Mouse (Mus musculus) liver, embryonic 11.5 days (tissue): ENCODE measurements around the gene Olfr785. TPM values are rescaled to one million over a fixed set of nuclear protein-coding genes. Genes with fewer than 3 reads are reported as not detected.
"Not testable (repeated sequence)": the region's sequence is repeated elsewhere in the genome, so short reads cannot be mapped to it uniquely, and the experiment has no call there.

Source experiments
- ATAC-seq: fragments of 200-750 bp; cut with Nextera tagmentation; replicated peaks from 2 replicates; pipeline ENCODE4 v1.8.0; 2017; ENCODE audit warnings: moderate number of reproducible peaks, mild to moderate bottlenecking, moderate TSS enrichment, moderate library complexity; ENCODE audit not compliant: low FRiP score
- DNase-seq: peaks from one replicate; pipeline ENCODE4 v3.0.0-alpha.2; 2017; ENCODE audit warnings: low spot score
- H3K27ac ChIP-seq: fragments of 300-500 bp; sonication (generic); 2 replicates; pipeline ENCODE4 v1.5.1; 2014; ENCODE audit warnings: mild to moderate bottlenecking, low read depth, low read length, control low read depth
- H3K27me3 ChIP-seq: fragments of 300-500 bp; sonication (generic); replicated peaks from 2 replicates; pipeline ENCODE4 v1.6.1; 2014; ENCODE audit warnings: low read length, mixed read lengths; ENCODE audit not compliant: control insufficient read depth, insufficient read depth
- H3K36me3 ChIP-seq: fragments of 300-500 bp; sonication (generic); 2 replicates; pipeline ENCODE4 v1.6.1; 2014; ENCODE audit warnings: mild to moderate bottlenecking, low read length, moderate library complexity, mixed read lengths; ENCODE audit not compliant: control insufficient read depth, insufficient read depth
- H3K4me1 ChIP-seq: fragments of 300-500 bp; sonication (generic); replicated peaks from 2 replicates; pipeline ENCODE4 v1.6.1; 2014; ENCODE audit warnings: low read length, mixed read lengths; ENCODE audit not compliant: control insufficient read depth, insufficient read depth
- H3K4me2 ChIP-seq: fragments of 300-500 bp; sonication (generic); 2 replicates; pipeline ENCODE4 v1.6.1; 2014; ENCODE audit warnings: mild to moderate bottlenecking, control low read depth, moderate library complexity
- H3K4me3 ChIP-seq: fragments of 300-500 bp; sonication (generic); 2 replicates; pipeline ENCODE4 v1.5.1; 2014; ENCODE audit warnings: low read depth, low read length, control low read depth
- H3K9ac ChIP-seq: fragments of 300-500 bp; sonication (generic); 2 replicates; pipeline ENCODE4 v1.6.1; 2014; ENCODE audit warnings: low read depth, low read length, control low read depth
- H3K9me3 ChIP-seq: fragments of 300-500 bp; sonication (generic); 2 replicates; pipeline ENCODE4 v1.6.1; 2016; ENCODE audit warnings: low read length, inconsistent platforms, mixed read lengths; ENCODE audit not compliant: control insufficient read depth
- WGBS: fragments of 180-500 bp; shearing (Covaris S2); extraction: QIAGEN DNeasy Blood & Tissue Kit; methylation state at CpG from one replicate; pipeline ENCODE4 v1.1.7; 2014; 5-methylcytosine and 5-hydroxymethylcytosine counted together
- polyA plus RNA-seq: library from polyadenylated mRNA; unstranded; fragments of >200 nt; fragmentation: Nextera tagmentation; extraction: Ambion mirVana; gene quantifications from 2 replicates; pipeline ENCODE4 v1.2.1, GENCODE M21; 2014

Gene Olfr785
- not detected in 2 replicates for polyA plus RNA-seq

DNA sequence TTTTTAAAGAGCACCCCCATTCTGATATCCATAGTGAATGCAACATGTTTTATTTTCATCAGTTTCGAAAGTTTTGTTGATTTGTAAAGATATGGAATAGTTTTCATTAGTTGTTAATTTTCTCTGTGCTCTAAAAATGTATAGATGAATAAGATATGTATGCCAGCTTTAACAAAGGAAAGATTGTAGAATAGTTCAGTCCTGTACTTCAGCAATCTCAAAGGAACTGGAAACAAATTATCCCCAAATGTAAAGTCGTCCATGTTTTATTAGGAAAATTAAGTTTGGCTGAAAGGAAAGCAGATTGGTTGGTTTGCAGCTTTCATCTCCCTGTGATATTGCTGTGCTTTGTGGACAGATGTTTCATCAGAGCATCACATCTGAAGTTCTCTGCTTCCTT lies at the start of gene Olfr785:
Olfr785 (plus strand) TSS at position 301 of the 400 bp plus-strand sequence.
- Histone ChIP-seq H3K27me3 (no peaks in the 10 kb centered on the region), H3K9ac (no peak within 1 kb of the TSS), H3K36me3 (no peaks in the 10 kb centered on the region), H3K4me2 (no peak within 1 kb of the TSS), H3K9me3 (no peaks in the 10 kb centered on the region), H3K27ac (no peak within 1 kb of the TSS), H3K4me1 (no peaks in the 10 kb centered on the region), H3K4me3 (no peak within 1 kb of the TSS)
- WGBS, result 57% methylated on average over 2 of the region's 2 CpGs
- no peak for DNase-seq
- ATAC-seq, result no peak

- H3K4me2 ChIP-seq, H3K27ac ChIP-seq, H3K9me3 ChIP-seq, H3K4me3 ChIP-seq, H3K4me1 ChIP-seq, H3K27me3 ChIP-seq, H3K9ac ChIP-seq, ATAC-seq, DNase-seq, H3K36me3 ChIP-seq: not testable (repeated sequence)
- WGBS, result 82% methylated on average over 4 of the region's 4 CpGs
These were observed 48.7 kb upstream of the Olfr785 start for GRCm38 (mm10) chr10:129356496-129356895.

GRCm38 (mm10) chr10:129357307-129357706 lies 47.9 kb upstream of the Olfr785 start:
- H3K27me3 ChIP-seq, result no peaks in the 10 kb centered on the region
- WGBS, result 77% methylated on average over 5 of the region's 5 CpGs
- H3K4me3 ChIP-seq, result no peak overlapping the region
- H3K4me1 ChIP-seq, result no peaks in the 10 kb centered on the region
- no peak overlapping the region for H3K9ac ChIP-seq
- H3K9me3 ChIP-seq, result no peaks in the 10 kb centered on the region; the same call in 1 of the 2 replicates
- no peak for DNase-seq
- no peak overlapping the region for H3K27ac ChIP-seq
- H3K36me3 ChIP-seq, result no peaks in the 10 kb centered on the region
- no peak for ATAC-seq
- no peak overlapping the region for H3K4me2 ChIP-seq

DNA sequence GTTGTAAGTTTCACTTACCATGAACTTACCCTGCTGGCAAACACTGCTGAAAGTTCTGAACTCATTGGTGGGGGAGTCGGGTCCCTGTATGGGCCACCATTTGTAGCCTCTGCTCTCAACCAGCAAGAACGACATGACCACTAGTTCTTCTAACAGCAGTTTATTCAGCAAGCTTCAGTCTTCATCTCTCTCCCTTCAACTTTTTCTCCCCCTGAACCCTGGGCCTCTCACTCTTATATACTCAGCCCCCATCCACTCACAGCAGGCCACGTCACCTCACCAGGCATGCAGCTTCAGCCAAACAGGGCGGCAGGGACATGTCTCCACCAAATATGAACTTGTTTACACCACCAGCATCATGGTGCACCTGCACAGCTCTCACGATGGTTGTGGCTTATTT lies 31.2 kb upstream of the Olfr785 start:
- not testable (repeated sequence) for ATAC-seq, H3K4me3 ChIP-seq, H3K9ac ChIP-seq, H3K9me3 ChIP-seq, H3K4me1 ChIP-seq, H3K4me2 ChIP-seq, H3K27me3 ChIP-seq, H3K36me3 ChIP-seq, DNase-seq, H3K27ac ChIP-seq
- WGBS, result 90% methylated on average over 5 of the region's 5 CpGs

- Histone ChIP-seq H3K9ac (no peak within 1 kb of the TSS), H3K4me3 (no peak within 1 kb of the TSS), H3K4me1 (no peaks in the 10 kb centered on the region), H3K27me3 (no peaks in the 10 kb centered on the region), H3K36me3 (no peaks in the 10 kb centered on the region), H3K4me2 (no peak within 1 kb of the TSS), H3K9me3 (no peaks in the 10 kb centered on the region), H3K27ac (no peak within 1 kb of the TSS)
- no peak for DNase-seq
- ATAC-seq, result no peak
These were observed 21.4 kb upstream of the Olfr785 start, which contains the start of gene Olfr784 for GRCm38 (mm10) chr10:129383783-129384182. Olfr784 (plus strand) TSS chr10:129384083.

- WGBS, result 45% methylated on average over 5 of the region's 5 CpGs
- no peak overlapping the region for H3K9ac ChIP-seq
- H3K4me2 ChIP-seq, result no peak overlapping the region
- no peaks in the 10 kb centered on the region for H3K9me3 ChIP-seq
- ATAC-seq, result no peak
- no peaks in the 10 kb centered on the region for H3K27me3 ChIP-seq
- no peak for DNase-seq
- no peaks in the 10 kb centered on the region for H3K4me1 ChIP-seq
- H3K4me3 ChIP-seq, result no peak overlapping the region
- no peak overlapping the region for H3K27ac ChIP-seq
- H3K36me3 ChIP-seq, result no peaks in the 10 kb centered on the region
These were observed 4.3 kb upstream of the Olfr785 start for GRCm38 (mm10) chr10:129400892-129401291.

DNA sequence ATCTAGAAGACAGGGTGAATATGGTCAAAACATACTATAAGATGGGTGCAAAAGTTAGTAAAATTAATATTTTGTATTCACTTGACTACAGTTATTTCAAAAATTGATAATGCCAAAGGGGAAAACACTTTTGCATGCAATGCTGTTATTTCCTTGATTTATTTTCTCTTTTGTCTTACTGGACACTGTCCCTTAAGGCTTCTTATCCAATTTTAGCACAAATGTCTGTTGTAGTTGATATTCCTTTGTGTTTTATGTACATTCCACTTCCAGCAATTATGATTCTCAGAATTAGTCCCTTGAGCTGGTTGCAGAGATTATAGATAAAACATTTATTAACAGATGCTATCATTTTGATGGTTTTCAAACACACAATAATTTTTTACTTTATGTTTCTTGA lies 21.8 kb downstream of the Olfr785 start, which contains the start of gene Olfr786:
Olfr786 (plus strand) TSS at position 301 of the 400 bp plus-strand sequence.
- H3K27ac ChIP-seq, result no peak within 1 kb of the TSS
- no peak within 1 kb of the TSS for H3K4me2 ChIP-seq
- no peaks in the 10 kb centered on the region for H3K4me1 ChIP-seq
- DNase-seq (no peak), ATAC-seq (no peak)
- H3K4me3 ChIP-seq, result no peak within 1 kb of the TSS
- H3K9me3 ChIP-seq, result 0 out of 2 replicates have a peak, but pooled peaks cover 3% of the 10 kb centered on the region
- no peaks in the 10 kb centered on the region for H3K27me3 ChIP-seq
- no peak within 1 kb of the TSS for H3K9ac ChIP-seq
- no peaks in the 10 kb centered on the region for H3K36me3 ChIP-seq

Other genes starting within 250 kb of the Olfr785 start
- gene Olfr771, start 240.7 kb upstream of the Olfr785 start, polyA plus RNA-seq, result not detected in 2 replicates
- gene Olfr772, start 227.5 kb upstream of the Olfr785 start, polyA plus RNA-seq, result not detected in 2 replicates
- not detected in 2 replicates for gene Olfr773, start 218.0 kb upstream of the Olfr785 start, polyA plus RNA-seq
- gene Olfr774, start 169.2 kb upstream of the Olfr785 start, polyA plus RNA-seq, result not detected in 2 replicates
- gene Olfr775, start 157.0 kb upstream of the Olfr785 start, polyA plus RNA-seq, result not detected in 2 replicates
- gene Olfr776, start 146.3 kb upstream of the Olfr785 start, polyA plus RNA-seq, result not detected in 2 replicates
- not detected in 2 replicates for gene Olfr777, start 133.9 kb upstream of the Olfr785 start, polyA plus RNA-seq
- not detected in 2 replicates for gene Olfr780, start 87.3 kb upstream of the Olfr785 start, polyA plus RNA-seq
- not detected in 2 replicates for gene Olfr781, start 76.6 kb upstream of the Olfr785 start, polyA plus RNA-seq
- gene Olfr782, start 56.6 kb upstream of the Olfr785 start, polyA plus RNA-seq, result not detected in 2 replicates
- 0.07 TPM in 1 of 2 replicates, not detected in the other for gene Olfr784, start 21.3 kb upstream of the Olfr785 start, polyA plus RNA-seq
- gene Olfr786, start 21.9 kb downstream of the Olfr785 start, polyA plus RNA-seq, result not detected in 2 replicates
- not detected in 2 replicates for gene Olfr787, start 56.4 kb downstream of the Olfr785 start, polyA plus RNA-seq
- gene Olfr788, start 65.6 kb downstream of the Olfr785 start, polyA plus RNA-seq, result not detected in 2 replicates
- not detected in 2 replicates for gene Olfr789, start 79.3 kb downstream of the Olfr785 start, polyA plus RNA-seq
- gene Olfr790, start 93.1 kb downstream of the Olfr785 start, polyA plus RNA-seq, result not detected in 2 replicates
- gene Olfr791, start 116.4 kb downstream of the Olfr785 start, polyA plus RNA-seq, result not detected in 2 replicates
- not detected in 2 replicates for gene Olfr792, start 133.7 kb downstream of the Olfr785 start, polyA plus RNA-seq
- not detected in 2 replicates for gene Olfr794, start 162.2 kb downstream of the Olfr785 start, polyA plus RNA-seq
- not detected in 2 replicates for gene Olfr796, start 207.1 kb downstream of the Olfr785 start, polyA plus RNA-seq
- gene Olfr798, start 222.5 kb downstream of the Olfr785 start, polyA plus RNA-seq, result not detected in 2 replicates
- not detected in 2 replicates for gene Olfr799, start 232.1 kb downstream of the Olfr785 start, polyA plus RNA-seq